Mouse (Mus musculus) natural killer cell, adult 2 months (primary cell): ENCODE data around the gene Armt1.

Source experiments
- DNase-seq, 2 experiments: peaks; one replicate each; pipeline ENCODE4 v3.0.0; 2022; ENCODE audit warnings: low spot score in 2 of 2

Armt1 gene

DNA sequence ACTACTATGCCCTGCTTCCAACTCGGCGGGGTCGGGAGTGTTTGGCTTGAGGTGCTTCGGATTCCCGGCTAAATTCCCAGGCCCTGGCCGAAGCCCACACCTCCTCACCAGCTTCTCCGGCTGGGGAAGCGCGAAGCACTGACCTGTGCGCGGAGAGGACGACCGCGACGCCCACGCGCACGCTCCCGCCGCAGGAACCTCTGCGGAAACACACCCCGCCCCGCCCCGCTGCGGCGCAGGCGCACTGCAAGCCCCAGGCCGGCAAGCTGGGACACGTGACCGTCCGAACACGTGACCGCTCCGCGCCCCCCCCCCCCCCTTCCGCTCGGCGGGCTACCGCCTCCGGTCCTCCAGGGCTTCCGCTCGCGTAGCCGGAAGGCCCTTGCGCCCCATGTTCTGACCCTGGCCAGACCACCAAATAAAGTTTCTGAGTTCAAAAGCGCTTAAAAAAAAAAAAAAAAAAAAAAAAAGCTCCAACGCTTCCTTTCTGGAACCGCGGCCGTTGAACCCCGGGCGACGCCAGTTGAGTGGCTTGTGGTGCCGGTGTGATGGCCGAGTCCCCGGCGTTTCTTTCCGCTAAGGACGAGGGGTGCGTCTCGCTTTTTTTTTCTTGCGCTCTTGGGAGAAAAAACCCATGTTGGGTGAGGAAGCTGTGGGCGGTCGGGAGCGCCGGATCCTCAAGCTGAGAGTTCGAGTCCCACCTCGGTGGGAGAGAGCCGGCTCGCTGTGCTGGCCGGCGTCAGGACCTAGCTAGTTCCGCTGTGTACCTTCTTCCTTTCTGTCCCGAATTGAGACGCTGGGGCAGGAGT lies at the start of gene Armt1, which contains the start of gene Rmnd1:
Armt1 (plus strand) TSS at position 345 of the 809 bp plus-strand sequence.
Rmnd1 (minus strand) TSS at position 266 of the 809 bp plus-strand sequence.
- peak; percentile 89 to 94 for DNase-seq

DNA sequence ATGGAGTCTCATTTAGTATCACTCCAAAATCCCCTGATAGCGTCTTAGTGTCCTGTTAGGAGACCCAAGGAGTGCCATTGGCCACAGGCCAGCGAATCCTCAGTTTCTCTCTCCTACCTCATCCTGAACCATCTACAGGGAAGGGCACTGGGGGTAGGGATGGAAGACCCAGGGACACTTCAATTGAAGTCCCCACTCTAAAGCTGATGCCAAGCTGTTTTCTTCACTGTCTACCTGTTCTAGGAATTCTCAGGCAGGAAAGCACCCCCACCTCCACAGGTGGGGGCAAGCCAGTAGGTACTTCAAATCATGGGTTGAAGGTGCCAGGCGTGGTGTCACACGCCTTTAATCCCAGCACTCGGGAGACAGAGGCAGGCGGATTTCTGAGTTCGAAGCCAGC lies 48.0 kb upstream of the Armt1 start:
- no peak for DNase-seq

DNA sequence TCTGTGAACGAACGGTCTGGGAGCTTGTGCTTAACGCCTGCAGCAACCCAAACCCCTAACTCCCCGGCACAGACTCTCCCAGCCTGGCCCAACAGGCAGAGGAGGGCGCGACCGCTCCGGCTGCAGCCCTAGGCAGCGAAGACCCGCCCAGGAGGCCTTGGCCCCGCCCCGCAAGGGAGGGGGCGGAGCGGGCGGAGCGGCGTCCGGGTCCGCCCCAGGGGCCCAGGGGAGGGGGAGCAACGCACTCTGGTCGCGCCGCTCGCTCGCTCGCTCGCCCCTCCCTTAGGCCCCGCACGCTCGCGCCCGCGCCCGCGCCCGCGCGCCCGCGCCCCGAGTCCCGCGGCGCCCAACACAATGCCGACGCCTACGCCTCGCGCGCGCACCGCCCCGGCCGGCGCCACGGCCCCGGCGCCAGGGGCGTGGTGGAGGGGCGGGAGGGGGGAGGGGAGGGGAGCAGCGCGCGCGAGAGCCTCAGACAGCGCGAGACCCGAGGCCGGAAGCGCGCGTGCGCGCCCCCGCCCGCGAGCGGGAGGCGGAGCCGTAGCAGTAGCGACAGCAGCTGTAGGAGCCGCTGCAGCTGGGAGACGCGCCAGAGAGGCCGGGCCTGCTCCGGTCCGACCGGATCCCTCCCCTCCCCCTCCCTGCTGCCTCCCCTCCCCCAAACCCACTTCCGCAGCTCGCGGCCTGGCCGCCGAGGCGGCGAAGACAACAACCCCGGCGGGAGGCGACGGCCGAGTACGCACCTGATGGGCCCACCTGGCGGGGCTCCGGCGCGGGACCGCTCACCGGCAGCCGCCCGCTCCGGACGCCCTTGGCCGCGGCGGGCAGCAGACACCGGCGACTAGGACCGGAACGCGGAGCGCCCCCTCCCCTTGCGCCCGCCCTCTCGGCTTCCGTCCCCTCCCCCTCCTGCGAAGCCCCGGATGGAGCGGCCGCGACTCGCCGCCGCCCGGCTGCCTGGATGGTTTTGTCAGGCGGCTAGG lies 45.4 kb upstream of the Armt1 start:
- peak; percentile 87 to 92 for DNase-seq

DNA sequence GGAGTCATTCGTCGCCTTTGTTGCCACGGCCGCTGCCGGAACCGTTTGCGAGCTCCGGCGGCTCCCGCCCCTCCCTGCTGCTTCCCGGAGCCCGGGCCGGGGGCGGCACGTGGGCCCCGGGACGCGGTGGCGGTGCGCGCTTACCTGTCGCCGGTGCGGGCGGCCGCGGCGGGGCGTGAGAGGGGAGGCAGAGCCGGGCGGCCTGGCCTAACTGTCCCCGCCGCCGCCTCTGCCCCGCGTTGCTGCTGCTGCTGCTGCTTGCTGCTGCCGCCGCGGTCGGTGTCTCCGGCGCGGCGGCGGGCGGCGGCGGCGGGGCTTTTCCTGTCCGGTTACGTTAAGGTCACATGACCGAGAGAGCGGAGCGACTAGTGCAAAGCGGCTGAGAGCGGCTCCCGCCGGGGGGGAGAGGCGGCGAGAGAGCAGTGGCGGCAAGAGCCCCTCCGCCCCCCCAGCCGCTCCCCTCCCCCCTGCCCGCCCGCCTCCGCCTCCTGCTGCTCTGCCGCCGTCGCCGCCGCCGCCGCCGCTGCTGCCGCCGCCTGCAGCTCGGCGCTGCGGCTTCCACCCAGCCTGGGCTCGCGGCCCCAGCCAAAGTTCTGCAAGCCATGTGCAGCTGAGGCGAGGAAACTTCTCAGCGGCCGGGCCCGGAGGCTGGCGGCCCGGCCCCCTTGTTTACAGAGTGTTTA lies 44.4 kb upstream of the Armt1 start, which contains the start of gene Zbtb2:
Zbtb2 (minus strand) TSS at position 408 of the 683 bp plus-strand sequence.
- DNase-seq = peak; percentile 37 to 48

DNA sequence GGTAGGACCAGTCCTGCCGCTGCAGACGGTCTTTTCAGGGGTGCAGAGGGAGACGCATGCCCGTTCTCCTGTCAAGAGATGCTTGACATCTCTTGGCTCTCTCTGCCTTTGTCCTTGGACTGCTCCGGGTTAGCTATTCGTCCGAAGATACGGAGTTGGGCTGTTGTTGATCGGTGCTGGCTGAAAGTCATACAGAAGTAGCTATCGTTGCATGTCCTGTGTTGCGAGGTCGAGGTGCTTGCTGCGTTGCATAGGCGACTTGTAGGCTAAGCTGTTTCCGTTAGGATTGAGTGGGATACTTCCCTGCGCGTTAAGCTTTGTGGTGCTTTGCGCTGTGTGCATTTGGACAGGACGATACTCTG lies 43.9 kb upstream of the Armt1 start:
- DNase-seq = peak in 1 of 2 experiments; percentile 34

DNA sequence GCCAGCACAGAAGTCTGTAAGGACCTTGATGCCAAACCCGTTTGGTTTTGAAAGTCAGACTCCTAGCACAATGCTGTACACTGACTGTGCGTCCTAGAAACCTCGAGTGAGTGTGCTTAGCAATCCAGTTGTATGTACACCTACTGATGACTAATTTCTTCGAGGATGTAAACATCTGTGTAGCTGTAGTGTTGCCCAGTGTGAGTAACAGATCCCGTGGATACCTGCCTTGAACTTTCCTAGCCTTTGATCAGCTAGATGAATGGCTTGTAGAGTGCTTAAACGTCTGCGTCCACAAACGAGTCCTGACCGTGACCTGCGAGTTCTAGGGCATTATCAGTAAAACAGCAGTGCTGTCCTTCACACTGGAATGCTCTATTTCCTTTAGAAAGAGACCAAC lies 43.2 kb upstream of the Armt1 start:
- no peak for DNase-seq

DNA sequence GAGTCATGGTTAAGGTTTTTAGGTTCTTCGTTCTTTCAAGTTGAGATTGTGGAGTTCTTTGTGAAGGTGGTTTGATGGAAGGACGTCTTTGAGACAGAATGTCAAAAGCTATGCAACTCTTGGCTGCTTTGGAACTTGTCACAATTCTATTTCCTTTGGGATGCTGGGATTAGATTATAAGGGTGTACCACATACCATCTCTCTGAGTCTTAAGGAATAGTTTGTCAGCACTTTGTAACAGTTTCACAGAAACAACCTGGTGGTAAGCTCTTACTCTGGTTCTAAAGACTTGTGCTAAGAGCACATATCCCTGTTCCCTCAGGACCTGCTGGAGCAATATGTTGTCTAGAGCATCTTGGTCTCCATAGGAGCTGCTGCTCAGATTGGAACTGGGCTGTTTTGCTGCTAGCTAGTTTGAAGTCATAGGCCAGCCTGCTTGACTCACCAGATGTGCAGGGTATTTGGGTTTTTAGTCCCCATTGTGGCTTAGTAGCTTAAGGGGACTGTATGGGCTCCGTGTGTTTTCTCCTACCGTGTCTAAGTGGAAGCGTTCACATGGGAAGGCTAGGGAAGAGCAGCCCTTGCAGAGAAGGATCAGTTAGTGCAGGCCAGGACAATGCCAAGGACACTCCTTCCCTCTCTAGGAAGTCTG lies 42.7 kb upstream of the Armt1 start:
- DNase-seq = no peak

DNA sequence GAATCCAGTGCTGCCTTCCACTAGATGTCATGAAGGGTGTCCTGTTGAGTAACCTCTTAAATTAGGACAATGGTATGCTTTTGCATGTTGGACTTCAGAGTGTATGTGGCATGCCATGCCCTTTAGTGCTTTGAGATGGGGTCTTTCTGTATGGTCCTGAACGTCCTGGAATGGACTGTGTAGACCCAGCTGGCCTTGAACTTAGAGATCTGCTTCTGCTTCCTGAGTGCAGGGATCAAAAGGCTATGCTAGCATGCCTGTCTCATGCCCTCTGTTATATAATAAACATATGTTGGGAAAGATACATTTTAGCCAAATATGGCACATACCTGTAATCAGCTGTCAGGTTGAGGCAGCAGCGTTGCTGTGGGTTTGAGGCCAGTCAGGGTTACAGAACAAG lies 41.7 kb upstream of the Armt1 start:
- DNase-seq = no peak

DNA sequence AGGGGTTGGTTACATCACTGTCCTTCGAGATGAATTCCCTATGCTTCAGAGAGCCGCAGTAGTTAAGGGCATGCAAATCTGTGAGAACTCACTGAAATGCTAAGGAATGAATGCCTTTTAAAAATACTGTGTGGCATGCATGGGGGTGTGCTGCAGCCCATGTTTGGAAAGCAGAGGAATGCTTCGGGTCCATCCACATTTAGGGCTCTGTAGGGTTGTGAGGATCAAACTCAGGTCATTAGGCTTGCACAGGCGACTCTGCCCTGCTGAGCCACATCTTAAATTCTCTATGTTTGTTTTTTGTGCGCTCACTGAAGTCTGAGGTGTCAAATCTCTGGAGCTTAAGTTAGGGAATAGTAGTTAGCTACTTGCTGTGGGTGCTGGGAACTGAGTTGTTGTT lies 41.2 kb upstream of the Armt1 start:
- no peak for DNase-seq

DNA sequence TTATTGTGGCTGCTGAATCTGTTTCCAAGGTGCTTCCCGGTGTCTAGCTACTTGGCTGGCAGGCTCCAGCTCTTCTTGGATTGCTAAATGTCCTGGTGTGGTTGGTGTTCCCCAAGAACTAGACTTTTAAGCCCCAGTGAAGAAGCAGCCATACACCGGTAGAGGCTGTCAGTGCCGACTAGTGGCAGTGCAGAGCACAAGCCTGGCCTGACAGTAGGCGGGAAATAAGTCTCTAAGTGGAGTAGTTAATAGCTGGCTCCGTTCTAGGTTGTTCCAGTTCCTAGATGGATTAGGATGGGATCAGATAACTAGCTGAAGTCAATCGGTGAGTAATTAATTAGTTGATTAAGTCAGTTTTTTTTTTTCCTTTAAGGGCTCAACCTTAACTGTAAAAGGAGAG lies 40.4 kb upstream of the Armt1 start:
- DNase-seq = peak; percentile 29 to 31

DNA sequence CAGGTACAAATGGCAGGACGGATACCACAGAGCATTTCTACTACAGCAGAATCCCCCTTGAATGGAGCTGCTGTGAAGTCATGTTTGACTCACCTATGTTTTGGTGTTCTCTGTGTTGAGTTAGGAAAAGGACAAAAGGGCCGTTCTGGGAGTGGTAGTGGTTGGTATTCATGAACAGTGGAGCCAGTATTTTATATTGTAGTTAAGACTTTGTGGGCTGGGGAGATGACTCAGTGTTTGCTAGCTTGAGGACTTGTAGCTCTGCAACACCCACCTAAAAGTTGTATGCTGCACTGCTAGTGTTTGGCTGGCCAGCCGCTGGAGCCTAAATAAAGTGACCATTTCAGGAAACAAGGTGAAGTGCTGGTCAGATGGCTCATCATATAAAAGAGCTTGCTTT lies 36.9 kb upstream of the Armt1 start:
- no peak for DNase-seq

DNA sequence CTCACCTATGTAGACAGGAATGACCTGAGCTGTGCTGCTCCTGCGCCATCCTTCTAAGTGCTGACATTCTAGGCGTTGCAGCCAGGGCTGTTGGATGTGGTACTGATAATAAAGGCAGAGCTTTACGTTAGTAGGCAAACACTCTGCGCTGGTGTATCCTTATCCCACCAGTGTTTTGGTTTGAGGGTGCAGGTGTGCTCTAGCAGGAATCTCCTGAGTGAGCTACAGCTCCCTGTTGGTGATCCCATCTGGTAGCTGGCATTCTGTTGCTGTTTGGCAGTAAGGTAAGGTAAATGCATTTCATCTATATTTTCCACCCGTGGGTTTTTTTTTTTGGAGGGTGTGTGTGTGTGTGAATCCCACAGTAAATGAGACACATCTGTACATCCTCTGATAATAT lies 34.2 kb upstream of the Armt1 start:
- DNase-seq = no peak

DNA sequence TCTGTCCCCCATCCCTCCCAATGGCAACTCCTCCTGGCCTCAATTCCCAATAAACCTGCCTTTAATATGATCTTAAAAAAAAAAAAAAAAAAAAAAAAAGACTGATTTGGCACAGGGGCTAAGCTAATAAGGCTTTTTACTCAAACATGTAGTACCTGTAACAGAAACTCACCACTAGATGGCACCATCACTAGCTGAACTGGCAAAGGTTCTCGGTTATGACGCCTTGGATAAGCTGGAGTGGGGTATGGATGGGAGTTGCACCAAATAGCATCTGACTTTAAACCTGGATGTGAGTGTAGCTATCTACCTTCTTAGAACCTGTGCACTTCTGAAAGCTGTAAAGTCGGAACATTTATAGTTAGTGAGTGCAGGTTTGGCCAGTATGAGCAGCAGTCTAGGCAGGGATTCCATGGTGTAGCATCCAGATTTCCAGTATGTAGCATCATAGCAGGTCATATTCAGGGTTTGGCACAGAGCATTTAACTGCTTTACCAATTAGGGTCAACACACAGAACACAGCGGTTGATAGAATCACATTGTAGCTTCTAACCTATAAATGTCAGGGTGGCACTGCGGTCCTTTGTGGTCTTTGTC lies 27.3 kb upstream of the Armt1 start:
- peak; percentile 31 to 37 for DNase-seq

DNA sequence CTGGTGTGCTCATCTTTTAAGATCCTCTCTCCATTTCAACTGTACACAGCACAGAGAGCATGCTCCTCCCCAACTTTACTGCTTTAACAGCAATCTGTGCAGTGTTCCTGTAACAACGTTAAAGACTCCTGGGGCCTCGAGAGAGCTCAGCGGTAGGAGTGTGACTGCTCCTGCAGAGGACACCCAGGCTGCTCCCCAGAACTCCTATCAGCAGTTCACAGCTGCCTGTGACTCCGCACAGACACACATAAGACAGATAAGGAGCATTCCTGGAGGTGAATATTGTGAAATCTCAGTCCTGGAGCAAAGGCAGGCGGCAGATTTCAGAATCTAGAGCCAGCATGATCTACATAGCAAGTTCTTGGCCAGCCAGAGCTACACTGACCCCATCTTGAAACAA lies 26.8 kb upstream of the Armt1 start:
- no peak for DNase-seq

DNA sequence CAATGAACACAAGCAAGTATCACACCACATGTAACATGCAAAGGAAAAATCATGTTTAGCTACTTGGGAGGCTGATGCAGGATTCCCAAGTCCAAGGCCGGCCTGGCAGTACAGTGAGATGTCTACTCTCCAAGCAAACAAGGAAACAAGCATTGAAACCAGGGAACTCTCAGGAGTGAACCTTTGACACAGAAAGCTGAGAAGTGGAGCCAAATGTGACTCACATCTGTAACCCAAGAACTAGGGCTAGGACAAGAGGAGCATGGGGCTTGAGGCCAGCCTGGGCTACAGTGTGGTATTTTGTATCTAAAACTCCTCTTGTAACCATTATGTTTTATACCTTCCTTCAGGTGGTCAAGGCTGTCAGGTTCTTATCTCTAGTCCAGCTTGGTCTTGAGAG lies 25.1 kb upstream of the Armt1 start:
- DNase-seq = no peak

DNA sequence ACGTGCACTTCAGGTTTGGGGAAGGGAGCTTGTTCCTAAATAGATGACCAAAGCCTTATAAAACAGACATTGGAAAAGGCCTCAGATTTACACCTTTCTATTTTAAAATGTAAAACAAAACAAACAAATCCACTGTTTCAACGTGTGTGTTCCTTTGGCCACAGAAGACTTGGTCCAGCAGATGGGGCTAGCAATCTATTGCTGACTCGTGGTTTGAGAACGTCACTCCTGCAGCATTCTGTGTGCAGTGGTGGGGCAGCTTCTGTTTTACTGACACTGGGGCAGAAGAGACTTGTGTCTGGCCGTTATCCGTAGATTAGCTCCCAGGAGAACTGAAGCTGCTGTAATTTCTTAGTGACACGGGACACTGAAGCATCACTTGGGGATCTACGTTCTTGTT lies 7.0 kb upstream of the Armt1 start:
- no peak for DNase-seq

DNA sequence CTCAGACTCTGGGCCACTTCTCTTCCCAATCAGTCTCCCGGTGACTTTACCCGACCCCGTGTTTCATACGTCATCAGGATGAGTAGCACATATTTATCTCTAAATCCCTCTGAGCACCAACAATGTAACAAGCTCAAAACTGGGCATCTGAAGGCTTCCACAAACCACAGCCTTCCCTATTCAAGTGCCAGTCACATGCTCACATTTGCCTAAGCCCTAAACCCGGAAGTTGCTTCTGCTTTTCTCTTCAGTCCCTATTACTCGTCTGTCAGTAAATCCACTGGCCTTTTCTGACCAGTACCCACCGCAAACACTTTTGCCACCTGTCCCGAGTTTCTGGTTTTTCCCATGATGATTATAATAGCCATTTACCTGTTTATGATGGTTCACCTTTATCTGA lies 1.9 kb upstream of the Armt1 start:
- DNase-seq = no peak

DNA sequence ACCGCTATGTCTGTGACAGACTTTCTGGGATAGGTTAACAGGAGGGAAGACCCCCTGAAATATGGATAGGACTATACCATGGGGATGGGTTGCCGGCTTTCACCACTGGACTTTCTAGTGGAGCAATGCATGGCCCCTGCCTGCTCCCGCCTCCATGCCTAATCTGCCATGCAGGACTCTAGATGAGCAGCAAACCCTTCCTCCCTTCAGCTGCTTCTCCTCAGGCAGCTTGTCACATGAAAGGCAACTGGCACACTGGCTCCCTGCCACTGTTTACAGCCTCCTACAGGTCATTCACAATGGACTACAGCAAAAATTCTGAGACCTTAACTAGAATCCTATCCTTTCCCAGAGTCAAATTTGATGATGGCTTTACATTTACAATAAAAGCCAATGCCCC lies 1.4 kb upstream of the Armt1 start:
- DNase-seq = no peak

DNA sequence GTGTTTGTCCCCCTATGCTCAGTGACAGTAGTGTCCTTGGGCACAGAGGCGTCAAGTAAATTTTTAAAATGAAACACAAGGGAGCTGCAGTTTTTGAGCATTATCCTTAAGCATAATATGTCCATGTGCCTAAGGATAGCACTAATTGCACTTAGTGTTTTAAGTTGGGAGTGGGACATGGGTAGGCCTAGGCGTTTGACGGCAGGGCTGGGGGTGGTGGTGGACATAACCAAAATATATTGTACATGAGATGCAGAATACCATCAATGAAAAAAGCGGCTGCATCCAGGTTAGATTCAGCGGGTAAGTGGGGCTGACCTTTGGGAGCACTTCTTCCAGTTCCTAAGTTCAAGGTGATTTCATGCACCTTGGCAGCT lies 533 bp upstream of the Armt1 start:
- no peak for DNase-seq

DNA sequence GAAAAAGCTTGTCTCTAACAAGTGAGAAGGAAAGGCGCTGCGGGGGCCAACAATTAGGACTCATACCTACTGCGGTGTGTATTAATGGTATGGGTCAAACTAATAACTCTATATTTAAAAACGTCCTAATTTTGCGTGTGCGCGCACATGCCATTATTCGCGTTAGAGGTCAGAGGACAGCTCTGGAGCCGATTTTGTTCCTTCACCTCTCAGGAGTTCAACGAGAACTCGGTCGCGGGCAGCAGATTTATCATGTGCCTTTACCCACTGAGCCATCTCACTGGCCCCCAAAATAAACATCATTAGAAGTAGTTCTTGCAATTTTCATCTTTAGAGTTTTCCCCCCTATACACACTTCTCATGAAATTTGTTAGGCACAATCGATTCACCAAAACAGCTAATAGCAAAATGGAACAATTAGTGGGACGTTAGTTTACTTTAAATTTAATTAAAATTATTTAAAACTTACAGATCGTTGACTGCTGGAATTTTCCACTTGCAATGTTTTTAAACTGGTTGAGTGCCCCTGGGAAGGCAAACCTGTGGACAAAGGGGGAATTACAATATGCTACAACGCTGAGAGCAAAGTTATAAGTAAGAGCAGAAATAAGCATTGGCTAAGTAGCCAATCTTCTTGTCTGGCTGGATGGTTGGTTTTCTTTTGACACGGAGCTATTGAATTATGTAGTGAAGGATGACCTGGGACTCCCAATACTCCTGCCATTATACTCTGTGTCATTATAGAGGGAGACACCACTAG lies 909 bp downstream of the Armt1 start:
- peak in 1 of 2 experiments; percentile 12 for DNase-seq
